Mouse (Mus musculus) liver, adult (tissue): ENCODE measurements around the gene Erc1.

Experiments
- GATA4 ChIP-seq: IDR thresholded peaks from 2 replicates; pipeline ENCODE4 v1.6.1; 2014; ENCODE audit warnings: mild to moderate bottlenecking, low read length; ENCODE audit not compliant: insufficient replicate concordance

Erc1 gene

DNA sequence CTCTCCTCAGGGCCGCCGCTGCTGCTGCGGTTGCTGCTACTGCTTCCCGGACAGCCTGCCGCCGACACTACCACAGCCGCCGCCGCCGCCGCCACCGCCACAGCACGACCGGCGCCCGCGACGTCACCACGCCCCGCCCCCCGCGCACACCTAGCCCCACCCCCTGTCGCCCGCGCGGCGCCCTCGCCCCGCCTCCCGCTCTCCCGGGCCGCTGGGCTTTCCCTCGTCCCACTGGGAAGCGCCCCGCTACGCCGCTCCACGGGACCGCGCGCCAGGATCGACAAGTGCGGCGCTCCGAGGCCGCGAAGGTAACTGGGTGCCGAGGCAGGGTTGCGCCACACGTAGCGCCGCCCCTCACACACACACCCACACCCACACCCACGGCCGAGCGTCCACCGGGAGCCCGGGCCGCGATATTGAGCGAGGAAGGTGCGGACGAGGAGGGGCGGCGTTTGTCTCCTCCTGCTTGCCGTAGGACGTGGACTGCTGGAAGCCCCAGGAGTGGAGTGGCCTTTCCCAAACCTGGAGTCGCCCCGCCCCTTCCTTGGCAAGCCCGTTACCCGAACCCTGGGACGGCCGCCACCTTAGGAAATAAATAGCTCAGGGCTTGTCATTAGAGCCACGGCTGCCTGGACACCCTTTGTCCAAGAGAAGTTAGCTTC lies at the start of gene Erc1:
TSS of gene Erc1 (minus strand) at position 134 of the 662 bp plus-strand sequence.
- TF ChIP-seq GATA4, result peak; percentile 74; the same call in 1 of the 2 replicates

DNA sequence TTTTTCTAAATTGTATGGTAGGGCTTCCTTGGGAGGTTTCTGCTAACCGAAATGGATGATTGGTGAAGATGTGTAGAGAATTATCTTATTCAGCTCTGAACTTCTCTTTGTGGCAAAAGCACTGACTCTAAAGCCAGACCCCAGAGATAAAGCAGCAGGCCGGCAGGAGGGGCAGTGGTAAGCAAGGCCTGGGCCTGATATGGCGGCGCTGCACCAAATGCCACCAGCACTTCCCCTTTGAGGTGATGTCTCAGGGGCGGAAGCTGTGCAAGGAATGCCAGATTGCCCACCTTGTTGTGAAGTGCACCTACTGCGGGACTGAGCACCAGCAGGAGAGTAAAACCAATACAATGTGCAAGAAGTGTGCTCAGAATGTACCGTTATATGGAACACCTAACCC lies 44.7 kb upstream of the Erc1 start:
- no peak for TF ChIP-seq GATA4

DNA sequence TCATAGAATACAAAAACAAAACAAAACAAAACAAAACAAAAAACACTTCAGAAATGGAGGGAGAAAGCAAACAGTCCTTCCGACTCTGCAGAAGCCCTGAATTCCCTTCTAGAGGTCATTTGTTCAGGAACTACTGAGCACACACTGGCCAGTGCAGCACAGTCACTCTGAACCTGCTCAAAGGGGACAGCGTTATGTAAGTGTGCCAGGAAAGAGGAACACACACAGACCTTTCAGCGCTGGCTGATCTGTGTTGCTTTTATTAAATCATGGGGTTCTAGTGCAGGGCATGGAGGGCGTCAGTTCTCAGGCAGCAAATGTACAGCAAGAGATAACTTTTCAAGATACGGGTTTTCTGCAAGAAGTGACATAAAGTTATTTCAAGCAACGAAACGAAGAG lies 35.2 kb upstream of the Erc1 start:
- no peak for TF ChIP-seq GATA4

DNA sequence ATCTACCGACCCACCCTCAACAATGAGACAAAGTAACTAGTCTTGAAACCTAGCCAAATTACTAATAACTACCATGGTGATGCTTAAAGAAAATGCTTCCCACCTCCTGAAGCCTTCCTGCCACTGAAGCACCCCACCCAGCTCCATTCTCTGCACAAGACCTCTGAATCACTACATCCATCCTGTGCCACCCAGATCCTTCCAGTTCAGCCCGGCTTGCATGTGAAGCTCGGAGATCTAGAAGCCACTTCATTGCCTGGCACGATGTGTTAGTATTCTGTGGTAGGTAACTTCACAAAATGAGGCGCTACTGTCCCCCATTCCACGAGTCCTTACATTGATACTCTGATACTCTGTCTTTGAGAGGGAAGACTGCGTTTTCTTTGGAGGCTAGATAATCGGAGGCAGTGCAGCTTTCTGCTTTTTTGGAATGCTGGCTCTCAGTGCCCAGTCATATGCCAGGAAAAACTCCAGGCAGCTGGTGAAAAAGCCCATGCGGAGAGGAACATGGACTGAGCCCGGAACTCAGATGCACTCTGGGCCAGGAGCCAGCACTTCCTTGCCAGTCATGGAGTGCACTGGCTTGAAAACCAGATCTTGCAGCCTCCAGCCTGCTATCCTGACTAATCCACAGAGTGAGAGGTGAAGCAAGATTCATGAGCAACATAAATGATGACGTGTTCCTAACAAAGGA lies 16.5 kb upstream of the Erc1 start:
- no peak for TF ChIP-seq GATA4

DNA sequence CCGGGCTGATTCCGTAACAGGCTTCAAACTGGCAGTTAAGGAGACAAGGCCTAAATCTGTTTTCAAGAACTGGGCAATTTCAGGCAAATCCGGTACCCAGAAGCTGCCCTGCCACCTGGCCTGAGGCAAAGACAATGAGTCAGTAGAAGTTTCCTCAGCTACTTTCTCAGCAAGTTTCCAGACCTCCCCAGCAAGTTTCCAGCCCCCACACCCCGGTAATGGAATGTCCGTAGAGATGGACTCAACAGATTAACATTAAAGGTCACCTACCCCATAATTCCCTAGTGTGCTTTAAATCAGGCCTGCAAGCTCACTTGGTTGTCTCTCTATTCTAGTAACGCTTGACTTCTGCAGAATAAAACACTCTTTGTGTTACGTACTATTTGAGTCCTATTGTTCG lies 13.6 kb upstream of the Erc1 start:
- TF ChIP-seq GATA4, result no peak

DNA sequence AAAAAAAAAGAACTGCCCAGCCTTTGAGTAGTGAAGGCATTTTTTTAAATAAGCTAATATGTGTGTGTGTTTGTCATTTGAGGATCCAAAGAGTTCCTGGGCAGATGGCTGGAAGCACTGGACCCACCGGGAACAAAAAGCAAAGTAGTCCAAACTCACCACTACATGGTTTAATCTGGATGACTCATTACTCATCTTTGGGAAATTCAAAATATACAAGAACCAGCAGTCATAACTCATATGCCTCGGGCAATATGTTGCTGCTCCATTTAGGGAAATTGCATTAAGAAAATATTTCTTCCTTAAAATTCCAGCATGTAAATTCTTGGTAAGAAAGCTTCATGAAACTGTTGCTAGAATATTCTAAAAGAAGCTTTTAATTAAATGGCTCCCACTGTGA lies 12.3 kb upstream of the Erc1 start:
- no peak for TF ChIP-seq GATA4

DNA sequence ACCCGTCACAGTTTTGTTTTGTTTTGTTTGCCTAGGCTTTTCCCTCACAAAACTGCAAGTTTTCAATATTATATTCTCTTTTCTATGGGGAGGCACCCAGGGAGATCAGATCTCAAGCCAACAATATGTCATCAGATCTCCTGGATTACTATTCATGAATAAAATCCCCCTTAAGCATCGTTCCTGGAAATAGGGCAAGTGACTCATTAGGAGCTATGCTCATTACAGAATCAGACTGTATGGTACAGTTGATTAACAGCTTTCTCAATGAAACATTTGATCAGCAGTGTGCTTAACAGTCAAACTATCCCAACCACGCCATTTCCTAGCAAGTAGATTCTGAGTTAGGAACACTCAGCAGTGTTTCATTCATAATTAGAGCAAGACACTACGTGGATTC lies 7.5 kb upstream of the Erc1 start:
- TF ChIP-seq GATA4, result no peak

DNA sequence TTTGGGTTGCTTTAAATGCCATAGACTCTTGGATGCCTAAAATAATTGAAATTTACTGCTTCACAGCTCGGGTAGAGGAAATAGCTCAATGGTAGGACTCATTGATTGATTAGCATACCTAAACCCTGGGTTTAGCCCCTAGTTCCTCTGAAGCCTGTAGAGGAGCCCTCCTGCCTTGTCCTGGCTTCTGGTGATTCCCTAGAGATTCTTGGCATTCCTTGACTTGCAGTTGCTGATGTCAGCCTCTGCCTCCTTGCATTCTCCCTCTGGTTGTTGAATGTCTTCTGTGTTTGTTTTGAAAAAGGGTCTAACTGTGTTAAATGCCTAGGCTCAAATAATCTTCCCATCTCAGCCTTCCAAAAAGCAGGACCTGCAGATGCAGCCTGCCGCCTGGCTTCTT lies 6.2 kb upstream of the Erc1 start:
- TF ChIP-seq GATA4, result no peak

DNA sequence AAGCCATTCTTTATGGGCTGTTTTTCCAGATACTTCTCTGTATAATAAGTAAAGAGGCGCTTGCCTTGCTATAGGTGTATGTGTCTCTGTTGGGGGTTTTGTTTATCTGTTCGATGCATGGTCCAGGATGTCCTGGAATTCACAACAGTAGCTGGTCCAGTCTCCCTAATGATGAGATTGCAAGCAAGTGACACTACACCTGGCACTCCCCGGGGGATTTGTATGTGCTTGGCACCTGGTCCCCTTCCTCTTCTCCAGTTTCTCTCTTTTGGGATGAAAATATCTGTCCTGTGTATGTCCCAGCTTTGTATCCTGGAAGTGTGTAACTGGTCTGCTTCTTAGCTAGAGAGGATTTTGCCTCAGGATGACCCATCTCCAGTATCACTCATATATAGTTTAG lies 1.9 kb upstream of the Erc1 start:
- no peak for TF ChIP-seq GATA4

DNA sequence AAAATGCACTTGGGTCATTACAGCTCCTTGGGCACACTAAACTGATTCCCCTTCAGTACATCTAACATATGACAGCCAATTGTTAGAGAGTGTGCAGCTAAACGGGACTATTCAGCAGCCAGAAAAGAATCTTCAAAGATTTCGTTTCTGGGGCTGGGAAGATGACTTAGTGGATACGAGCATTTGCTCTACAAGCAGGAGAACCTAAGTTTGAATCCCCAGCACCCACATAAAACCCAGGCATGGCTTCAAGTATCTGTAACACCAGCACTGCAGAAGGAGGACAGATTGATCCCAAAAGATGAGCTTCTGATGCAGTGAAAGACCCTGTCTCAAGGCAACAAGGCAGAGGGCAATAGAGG lies 1.4 kb upstream of the Erc1 start:
- TF ChIP-seq GATA4, result no peak

DNA sequence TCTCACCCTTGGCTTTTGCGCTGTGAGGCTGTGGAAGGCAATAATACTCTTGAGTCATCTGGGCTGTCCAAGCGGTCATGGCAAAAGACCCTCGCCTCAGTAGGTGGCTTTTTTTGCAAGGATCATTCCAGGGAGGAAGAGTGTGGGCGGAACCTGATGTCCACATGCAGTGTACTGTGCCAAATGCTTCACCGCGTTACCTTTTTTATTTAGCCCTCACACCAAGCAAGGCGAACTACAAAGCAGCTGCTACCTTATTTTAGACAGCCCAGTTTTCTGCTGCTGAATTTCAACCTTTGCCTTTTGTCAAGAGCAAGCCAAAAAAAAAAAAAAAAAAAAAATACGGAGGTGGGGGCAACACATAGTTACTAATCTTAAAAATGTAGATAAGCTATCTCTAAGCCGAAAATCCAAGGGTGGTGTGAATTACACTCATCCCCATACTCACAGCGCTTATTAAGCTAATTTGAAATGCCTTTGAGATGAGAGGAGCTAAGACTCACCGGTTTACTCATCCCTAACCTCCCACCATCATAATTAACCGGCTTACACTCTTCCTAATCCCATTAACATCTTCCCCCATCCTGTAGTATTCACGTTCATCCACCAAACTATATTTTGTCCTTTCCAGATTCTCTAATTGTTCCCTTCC lies 855 bp upstream of the Erc1 start:
- no peak for TF ChIP-seq GATA4

DNA sequence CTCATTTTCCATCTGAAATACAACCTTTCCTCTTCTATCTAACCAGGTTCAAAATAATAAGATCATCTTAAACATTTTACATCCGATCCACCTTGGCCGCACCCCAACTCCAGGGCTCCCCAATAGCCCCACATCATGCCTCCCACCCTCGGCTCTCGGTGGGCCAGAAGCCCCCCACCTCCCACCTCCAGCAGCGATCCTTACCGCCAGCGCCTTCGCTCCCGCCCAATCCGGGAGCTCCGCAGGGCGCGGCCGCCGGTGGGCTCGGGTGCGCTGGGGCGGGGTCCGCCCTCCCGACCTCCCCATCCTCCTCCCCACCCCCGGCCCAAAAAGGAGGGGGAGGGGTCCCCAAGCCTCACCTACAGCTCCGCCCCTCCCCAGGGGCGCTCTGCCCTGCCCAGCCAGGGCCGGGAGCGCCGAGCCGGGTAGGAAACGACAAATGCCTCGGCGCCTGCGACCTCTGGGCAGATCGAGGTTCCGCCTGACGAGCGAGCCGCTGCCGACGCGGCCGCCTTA lies 391 bp downstream of the Erc1 start:
- TF ChIP-seq GATA4, result no peak

DNA sequence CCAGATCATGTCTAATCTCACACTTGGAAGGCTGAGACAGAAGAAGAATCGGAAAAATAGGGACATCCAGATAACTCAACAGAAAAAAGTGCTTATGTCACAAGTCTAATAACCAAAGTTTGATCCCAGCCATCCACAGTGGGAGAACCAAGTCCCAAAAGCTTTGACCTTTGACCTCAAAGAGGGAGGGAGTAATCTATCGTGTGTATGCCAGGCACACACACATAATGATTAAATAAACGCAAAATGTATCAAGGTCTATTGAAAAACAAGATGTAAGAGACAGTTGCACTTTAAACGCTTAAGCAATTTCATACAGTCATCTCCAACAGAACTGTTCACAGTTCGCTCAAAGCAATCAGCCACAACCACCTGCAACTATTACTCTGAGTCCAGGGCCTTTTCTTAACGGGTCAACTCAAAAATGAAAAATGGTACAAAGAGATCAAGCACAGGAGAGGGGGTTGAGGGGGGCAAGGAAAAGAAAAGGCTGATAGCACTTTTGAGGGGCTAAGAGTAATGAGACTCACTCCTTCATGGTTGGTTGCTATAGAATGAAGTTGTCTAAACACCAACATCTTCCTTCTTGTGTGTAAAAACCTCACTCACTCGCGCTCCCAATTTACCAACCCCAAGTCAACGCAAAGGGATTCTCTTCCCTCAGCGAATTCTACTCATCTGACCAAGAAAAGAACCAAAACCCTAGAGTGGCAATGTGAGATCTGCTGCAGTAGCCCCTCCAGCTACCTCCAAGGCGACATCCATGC lies 1.0 kb downstream of the Erc1 start:
- no peak for TF ChIP-seq GATA4

DNA sequence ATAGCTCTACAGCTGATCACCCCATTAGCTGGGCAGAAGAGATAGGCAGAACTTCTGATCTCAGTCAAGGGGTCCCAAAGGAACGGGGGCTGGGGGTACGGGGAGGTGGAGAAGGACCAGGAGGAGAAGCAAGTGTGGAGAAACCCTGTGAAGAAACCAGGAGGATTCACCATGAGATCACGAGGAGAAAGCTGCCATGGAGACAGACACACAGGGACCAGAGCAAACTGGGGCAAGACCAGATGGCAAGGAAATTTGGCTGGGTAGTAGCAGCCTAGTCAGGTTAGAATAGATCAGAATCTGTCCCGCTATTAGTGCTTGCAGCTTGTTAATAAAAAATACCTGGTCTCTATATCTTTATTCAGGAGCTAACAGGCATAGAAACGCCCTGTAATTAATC lies 18.0 kb downstream of the Erc1 start:
- TF ChIP-seq GATA4, result no peak

DNA sequence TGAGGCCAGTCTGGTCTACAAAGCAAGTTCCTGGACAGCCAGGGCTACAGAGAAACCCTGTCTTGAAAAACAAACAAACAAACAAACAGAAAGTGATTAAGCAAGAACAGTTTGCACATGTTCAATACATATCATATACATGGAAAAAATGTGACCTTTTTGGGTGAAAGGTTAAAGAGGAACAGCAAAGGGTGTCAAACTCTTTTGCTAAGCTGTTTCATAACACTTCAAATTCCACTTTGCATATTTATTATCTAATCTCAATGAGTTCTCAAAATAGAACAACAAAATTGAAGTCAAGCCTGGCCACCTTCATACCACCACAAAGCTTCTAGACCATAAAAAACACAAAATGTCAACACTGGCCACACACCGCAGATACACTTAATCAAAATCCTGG lies 19.8 kb downstream of the Erc1 start:
- no peak for TF ChIP-seq GATA4
